Mouse (Mus musculus) layer of hippocampus, adult 8-10 months (tissue): ENCODE data around the gene Tnik. TPM values are rescaled to one million over a fixed set of nuclear protein-coding genes. Genes with fewer than 3 reads are reported as not detected.

ENCODE experiments used
- DNase-seq, 2 experiments: peaks; one replicate each; pipeline ENCODE4 v3.0.0; 2022; ENCODE audit warnings: low spot score in 2 of 2
- total RNA-seq, 4 experiments: library from RNA; stranded (reverse); gene quantifications; 2 replicates each; pipeline ENCODE4 v1.2.4; 2022

Tnik gene
- total RNA-seq, 4 experiments from 2014 or later = 174 to 209 (median 197) TPM

DNA sequence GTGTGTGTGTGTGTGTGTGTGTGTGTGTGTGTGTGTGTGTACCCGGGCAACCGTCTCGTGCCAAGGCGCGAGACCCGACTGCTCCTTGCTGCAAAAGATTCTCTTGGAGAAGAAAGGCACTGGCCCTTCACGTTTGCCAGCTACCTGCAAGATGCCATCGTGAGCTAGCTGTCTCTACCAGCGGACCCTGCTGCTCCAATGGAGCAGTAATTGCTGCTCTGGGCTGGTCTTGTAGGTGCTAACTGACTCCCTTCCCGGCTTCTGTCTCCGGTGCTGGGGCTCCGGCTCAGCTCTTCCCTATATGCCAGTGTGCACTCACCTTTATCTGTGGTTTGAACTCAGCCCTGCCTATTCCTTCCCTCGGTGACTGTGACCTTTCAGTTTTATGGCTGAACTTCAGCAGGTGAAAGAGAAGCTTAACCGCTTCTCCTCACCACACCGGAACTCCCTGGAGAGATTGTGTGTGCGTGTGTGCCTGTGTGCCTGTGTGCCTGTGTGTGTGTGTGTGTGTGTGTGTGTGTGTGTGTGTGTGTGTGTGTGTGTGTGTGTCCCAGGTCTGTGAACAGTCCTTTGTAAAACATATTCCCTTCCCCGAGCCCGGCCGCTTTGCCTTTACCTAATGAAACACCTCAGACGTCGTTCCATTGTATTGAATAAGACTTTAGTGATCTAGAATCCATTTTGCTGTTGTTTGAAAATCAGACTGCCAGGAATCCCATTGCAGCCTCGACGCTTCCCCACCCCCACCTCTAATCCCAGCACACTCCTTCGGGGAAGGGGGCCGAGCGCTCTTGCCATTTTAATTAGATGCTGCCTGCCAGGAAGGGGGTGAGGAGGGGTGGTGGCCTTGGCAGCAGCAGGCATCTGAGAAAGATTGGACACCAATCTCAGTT is 1.2 kb downstream of the Tnik start:
- DNase-seq = peak; percentile 35 to 41

DNA sequence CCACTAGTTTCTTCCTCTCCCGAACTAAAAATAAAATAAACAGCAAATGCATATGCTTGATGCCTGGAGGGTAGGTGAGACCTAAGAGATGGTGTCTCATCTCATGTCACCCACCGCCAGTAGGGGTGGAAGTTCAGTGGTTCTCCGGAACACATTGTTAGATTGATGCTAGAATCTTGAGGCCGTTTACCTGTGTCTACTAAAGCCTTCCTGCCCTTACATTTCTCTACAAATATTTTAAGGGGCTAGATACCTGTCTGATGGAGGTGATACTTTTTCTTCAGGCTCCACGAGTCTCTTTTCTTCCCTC is 1.8 kb downstream of the Tnik start:
- DNase-seq = no peak

DNA sequence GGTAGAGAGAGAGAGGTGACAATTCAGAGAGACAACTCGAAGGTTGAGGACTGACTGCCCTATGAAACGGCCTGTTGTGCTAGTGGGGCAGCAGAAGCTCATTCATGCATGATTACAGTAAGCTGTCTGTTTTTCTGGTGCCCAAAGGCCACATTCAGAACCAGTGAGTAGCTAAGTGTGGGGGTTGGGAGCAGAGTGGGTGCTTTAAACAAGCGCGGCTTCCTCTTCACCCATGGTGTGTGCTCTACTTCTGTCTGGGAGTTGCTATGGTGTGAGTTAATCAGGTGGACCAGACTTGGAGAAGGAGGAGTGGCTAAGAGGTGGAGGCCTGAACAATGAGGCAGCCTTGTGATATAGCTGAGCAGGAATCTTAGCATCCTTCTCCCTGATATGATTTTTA is 2.2 kb downstream of the Tnik start:
- peak; percentile 28 to 48 for DNase-seq

- no peak for DNase-seq
These were observed 2.6 kb downstream of the Tnik start for GRCm38 (mm10) chr3:28265656-28266055.

- no peak for DNase-seq
These were observed 4.2 kb downstream of the Tnik start for GRCm38 (mm10) chr3:28267211-28267610.

DNA sequence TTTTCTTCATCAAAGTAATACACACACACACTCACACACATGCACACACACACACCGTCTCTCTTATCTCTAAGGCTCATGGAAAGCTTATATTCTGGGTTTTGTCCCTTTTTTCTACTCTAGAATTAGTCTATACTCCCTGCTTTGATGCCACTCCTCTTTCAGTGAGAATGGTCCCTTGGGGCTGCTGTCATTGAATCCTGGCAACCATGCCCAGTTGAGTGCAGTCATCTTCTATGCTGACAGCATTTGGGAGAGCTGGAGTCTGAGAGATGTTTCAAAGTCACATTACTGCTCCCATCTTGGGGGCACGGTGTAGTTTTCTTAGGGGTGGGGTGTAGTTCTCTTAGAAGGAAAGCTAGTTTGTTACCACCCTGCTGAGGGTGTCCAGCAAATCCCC is 6.7 kb downstream of the Tnik start:
- no peak for DNase-seq

GRCm38 (mm10) chr3:28271884-28272283 is 8.9 kb downstream of the Tnik start:
- DNase-seq = no peak

DNA sequence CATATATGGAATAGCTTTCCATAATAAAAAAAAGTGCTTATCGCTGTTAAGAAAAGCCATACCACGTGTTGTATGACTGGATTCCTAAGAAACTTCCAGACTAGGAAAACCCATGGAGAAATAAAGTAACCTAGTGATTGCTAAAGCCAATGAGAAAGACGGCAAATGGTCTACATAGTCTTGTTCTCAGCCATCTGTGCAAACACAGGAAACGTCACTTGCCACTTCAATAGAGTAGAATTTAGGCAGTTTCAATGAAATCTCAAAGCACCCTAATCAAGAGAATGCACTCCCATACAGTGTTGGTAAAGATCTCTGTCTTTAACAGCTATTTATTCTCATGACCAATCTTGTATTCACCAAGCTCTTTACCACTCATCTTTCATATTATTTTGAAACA is 11.7 kb downstream of the Tnik start:
- DNase-seq = no peak

GRCm38 (mm10) chr3:28289693-28290092 is 26.7 kb downstream of the Tnik start:
- no peak for DNase-seq

DNA sequence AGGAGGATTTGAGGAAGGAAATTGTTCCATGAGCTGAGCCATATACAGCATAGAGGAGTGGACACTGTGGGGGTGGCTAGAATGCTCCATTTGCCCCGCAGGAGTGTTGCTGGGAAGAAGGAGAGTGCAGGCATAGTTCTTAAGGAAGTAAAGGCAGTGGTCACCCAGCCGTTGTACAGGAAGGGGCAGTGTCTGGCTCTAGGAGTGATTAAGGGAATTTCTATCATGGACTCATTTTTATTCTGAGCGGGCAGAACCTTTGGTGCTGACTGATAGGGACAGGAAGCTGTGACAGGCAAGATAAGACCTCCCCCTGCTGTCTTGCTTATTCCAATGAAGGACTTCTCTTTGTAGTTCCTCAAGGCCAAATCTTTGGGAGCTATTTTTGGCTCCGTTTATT is 38.4 kb downstream of the Tnik start:
- no peak for DNase-seq

- no peak for DNase-seq
These were observed 40.9 kb downstream of the Tnik start for GRCm38 (mm10) chr3:28303915-28304314.

DNA sequence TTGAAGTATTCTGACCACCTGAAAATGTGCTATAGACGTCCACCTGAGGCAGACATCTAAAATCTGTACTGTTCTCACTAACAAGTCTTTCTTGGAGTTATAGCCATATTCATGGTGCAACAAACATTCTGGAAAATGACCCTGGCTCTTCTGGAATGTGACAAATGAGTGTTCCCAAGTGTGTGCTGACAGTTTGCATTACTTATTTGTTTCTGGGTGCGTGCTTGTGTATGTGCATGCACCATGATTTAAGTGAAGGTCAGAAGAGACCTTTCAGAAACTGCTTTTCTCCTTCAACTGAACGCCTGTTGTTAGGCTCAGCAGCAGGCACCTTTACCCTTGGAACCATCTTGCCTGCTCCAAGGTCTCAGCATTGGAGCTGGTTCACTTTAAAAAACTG is 43.8 kb downstream of the Tnik start:
- DNase-seq = no peak

GRCm38 (mm10) chr3:28314438-28314837 is 51.4 kb downstream of the Tnik start:
- DNase-seq = no peak

GRCm38 (mm10) chr3:28317339-28317738 is 54.3 kb downstream of the Tnik start:
- DNase-seq = no peak

GRCm38 (mm10) chr3:28321635-28322034 is 58.6 kb downstream of the Tnik start:
- DNase-seq = no peak

GRCm38 (mm10) chr3:28325613-28326233 is 62.7 kb downstream of the Tnik start:
- no peak for DNase-seq

DNA sequence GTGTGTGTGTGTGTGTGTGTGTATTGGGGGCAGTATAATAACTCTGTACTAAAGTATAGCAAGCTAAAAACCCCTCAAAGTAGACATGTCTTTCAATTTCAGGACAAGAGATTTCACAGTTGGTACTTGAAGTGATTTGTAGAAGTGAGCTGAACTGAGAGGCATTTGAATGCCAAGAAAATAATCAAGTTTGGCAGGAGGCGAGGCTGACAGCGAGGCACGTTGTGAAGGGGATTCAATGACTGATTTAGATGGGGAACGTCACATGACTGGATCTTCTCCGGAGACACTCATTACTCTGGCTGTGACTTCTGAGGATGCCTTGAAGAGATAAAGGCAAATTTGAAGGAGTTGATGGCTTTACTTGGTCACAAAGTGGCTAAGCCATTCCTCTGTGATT is 69.3 kb downstream of the Tnik start:
- no peak for DNase-seq

DNA sequence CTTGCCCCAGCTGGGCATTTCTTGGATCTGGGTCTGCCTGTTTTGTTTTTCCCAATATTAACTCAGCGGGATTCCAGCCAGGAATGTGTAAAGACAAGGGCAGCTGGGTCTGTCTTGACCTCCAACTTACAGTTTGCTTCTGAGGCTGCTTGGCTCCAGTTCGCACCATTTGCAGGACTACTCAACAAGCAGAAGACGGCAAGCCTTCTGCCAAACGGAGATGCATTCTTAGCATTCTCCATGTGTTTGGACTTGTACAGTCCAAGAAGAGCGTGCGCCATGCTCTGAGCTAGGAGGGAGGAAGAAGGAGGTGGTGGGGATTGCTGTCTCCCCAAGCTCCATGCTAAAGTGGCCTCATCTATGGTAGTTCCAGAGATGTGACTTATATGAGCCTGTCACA is 70.9 kb downstream of the Tnik start:
- no peak for DNase-seq

- no peak for DNase-seq
These were observed 71.5 kb downstream of the Tnik start for GRCm38 (mm10) chr3:28334547-28334946.

DNA sequence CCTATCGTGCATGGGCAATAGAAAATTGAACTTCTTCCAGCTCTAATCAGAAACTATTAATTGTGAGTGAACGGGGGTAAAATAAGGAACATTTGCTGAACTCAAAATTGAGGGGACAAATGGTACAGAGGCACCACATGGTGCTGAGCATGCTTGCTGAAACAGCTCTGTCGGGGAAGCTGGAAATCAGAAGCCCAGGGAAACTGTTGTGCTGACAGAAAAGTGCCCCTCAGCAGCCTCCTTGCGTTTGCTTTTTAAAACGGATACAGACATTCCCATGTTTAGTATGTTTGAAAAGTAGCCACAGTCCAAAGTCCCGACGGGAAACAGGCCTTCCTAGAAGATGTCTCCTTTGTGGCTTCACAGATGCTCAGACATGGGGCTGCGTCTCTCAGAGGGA is 77.1 kb downstream of the Tnik start:
- DNase-seq = peak; percentile 29 to 54

- no peak for DNase-seq
These were observed 80.2 kb downstream of the Tnik start for GRCm38 (mm10) chr3:28343204-28343603.

DNA sequence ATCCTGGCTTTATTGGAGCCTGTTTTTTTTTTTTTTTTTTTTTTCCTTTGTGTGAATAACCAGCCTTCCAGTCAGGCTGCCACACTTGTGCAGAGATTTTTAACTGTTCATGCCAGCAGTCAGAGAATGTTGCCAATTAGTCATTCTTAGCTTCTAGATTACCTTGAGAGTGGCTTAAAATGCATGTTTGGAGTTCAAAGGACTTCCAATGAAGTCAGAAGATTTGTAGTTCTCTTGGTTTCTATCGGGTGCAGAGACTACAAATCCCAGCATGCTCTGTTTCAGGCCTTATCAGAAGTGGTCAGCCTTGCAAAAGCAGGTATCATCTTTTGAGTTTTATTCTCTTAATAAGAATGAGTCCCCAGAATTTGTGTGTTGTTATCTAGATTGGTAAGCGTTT is 80.6 kb downstream of the Tnik start:
- no peak for DNase-seq

- no peak for DNase-seq
These were observed 82.4 kb downstream of the Tnik start for GRCm38 (mm10) chr3:28345446-28345845.
